Mouse (Mus musculus) brain, adult 2 months (tissue): ENCODE measurements around the gene Irak2.

Source experiments
- DNase-seq: peaks from one replicate; pipeline ENCODE4 v3.0.0; 2011; ENCODE audit warnings: low read depth, low spot score

Gene Irak2

DNA sequence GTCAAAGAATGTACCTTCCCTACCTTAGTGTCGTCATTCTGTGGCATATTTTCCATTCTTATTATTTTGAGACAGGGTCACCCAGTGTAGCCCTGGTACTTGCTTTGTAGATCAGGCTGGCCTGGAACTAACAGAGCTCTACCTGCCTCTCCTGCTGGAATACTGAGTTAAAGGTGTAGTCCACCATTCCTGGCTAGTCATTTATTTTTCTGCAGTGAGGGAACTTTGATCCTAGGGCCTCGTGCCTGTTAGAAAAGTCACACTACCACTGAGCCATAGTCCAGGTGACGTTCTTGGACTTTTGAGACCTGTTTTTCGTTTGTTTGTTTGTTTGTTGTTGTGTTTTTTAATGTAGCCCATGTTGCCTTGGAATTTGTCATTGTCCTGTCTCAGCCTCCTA lies 934 bp downstream of the Irak2 start:
- DNase-seq, result no peak

GRCm38 (mm10) chr6:113642605-113643004 lies 4.3 kb downstream of the Irak2 start:
- no peak for DNase-seq

GRCm38 (mm10) chr6:113643021-113643420 lies 4.8 kb downstream of the Irak2 start:
- DNase-seq, result no peak

GRCm38 (mm10) chr6:113643967-113644366 lies 5.7 kb downstream of the Irak2 start:
- DNase-seq, result no peak

DNA sequence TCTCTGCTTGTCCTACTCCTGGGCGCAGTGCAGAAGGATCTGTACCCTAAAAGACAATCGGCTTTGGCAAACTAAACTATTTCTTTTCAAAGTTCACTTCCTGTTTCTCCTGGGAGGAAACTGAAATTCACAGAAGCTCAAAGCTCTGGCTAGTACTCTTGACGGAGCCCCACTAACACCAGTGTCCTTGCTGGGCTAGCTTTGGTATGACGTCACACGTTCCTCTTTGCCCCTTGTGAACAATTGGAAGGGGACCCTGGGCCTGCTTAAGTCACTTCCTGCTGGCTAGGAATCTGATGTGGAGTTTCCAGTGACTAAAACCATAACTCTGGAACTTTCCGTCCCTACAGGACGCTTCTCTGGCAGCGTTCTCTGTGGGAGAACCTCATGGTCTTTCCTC lies 6.5 kb downstream of the Irak2 start:
- peak; percentile 54 for DNase-seq

- no peak for DNase-seq
These were observed 11.3 kb downstream of the Irak2 start for GRCm38 (mm10) chr6:113649346-113650196.

DNA sequence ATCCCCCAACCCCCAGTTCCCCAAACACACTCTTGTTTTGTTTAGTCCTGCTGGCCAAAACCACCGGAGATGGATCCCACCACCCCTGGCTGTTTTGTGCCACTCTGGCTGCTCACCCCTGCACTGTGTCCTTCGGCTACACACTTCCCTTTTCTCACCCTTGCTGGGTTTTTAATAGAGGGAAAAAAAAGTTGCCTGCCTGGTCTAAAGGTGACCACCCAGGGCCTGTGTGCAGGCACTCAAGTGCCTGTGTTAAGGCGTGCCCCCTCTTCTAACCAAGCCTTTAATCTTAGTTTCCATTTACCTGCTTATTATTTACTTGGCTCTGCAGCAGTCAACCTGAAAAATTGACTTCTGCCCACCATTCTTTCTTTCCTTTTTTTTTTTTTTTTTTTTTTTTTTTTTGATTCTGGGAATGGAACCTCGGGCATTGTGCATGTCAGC lies 12.0 kb downstream of the Irak2 start:
- DNase-seq, result peak; percentile 19

- no peak for DNase-seq
These were observed 13.4 kb downstream of the Irak2 start for GRCm38 (mm10) chr6:113651626-113652025.

DNA sequence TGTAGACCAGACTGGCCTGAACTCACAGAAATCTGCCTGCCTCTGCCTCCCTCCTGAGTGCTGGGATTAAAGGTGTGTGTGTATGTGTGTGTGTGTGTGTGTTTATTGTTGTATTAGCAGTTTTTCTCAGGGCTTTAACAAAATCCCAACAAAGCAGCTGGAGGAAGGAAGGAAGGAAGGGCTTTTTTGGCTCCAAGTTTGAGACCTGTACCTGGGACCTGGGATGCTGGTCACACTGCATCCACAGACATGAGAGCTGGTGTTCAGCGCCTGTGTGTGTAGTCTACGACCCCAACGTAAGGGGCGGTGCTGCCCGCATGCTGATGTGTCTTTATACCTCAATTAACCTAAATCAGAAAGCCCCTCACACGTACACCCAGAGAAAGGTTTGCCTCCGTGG lies 15.3 kb downstream of the Irak2 start:
- no peak for DNase-seq

DNA sequence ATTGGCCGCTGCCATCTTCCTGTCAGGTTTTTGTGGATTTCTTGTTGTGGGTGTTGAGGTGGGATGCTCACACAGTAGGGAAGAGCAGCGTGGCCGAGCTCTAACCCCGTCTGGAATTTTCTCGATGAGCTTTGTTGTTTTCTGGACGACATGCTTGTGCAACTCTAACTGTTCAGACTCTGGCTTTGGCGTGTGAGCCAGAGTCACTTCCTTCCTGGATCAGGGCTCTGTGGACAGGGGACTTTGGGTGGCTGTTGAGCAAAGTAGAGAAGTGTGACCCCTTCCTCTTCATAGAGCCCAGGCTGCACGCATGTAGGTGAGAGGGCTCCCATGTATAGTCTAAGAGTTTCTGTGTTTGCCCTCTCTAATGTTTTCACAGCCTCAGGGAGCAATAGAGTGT lies 15.8 kb downstream of the Irak2 start:
- no peak for DNase-seq

- no peak for DNase-seq
These were observed 16.6 kb downstream of the Irak2 start for GRCm38 (mm10) chr6:113654753-113655397.

DNA sequence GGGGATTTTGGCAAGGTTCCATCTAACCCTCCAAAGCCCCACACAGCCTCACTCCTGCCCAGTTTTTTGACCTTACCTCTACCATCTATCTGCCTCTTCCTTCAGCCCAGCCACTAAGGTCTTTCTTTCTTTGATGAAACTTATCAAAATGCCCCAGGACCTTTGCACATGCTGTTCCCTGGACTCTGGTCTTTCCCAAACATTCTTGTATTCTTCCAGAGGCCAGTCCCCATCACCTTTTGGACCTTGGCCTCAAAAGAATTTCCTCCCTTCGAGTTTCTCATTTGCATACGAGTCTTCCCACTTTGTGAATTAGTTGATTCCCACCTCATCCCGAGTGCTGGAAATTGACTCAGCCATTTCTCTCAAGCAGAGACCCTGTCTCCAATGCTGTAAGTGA lies 17.2 kb downstream of the Irak2 start:
- DNase-seq, result no peak

GRCm38 (mm10) chr6:113656847-113657246 lies 18.6 kb downstream of the Irak2 start:
- DNase-seq, result no peak

- DNase-seq, result no peak
These were observed 20.0 kb downstream of the Irak2 start for GRCm38 (mm10) chr6:113658226-113658625.

GRCm38 (mm10) chr6:113659648-113660491 lies 21.6 kb downstream of the Irak2 start:
- DNase-seq, result peak; percentile 53

DNA sequence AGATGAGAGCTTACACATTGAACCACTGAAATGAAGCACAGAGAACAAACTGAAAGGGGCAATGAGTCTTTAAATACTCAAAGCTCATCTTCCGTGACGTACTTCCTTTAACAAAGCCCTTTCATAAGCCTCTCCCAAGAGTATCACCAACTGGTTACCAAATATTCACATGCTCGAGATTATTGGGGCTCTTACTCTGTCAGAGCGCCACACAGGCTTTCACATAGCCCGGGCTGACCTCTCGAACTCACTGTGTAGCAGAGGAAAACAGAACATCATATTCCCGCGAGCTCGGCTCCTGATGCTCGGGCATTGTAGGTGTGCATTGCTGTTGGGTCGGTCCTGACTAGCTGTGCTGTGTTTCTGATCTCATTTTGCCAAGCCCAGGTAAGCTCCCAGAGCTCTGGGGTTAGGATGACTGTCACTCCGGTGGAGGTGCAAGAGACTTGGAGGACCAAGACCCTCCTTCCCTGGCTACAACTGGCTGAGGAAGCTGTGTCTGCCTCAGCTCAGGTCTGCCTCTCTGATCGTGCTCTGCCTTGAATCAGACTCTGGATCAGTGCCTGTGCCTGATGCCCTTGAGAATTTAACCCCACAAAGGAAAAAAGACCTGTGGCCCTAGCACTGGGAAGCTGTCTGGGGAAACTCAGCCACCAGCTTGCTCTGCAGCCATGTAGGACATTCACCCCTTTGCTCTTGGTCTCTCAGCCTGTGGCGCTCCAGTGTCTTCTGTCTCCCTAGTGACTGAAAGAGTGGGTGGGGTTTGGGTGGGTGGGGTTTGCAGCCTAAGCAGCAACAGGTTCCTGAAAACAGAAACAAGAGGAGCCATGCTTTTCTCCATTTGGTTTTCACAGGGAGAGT lies 22.5 kb downstream of the Irak2 start:
- DNase-seq, result peak; percentile 23

GRCm38 (mm10) chr6:113661353-113662241 lies 23.3 kb downstream of the Irak2 start:
- DNase-seq, result peak; percentile 77

DNA sequence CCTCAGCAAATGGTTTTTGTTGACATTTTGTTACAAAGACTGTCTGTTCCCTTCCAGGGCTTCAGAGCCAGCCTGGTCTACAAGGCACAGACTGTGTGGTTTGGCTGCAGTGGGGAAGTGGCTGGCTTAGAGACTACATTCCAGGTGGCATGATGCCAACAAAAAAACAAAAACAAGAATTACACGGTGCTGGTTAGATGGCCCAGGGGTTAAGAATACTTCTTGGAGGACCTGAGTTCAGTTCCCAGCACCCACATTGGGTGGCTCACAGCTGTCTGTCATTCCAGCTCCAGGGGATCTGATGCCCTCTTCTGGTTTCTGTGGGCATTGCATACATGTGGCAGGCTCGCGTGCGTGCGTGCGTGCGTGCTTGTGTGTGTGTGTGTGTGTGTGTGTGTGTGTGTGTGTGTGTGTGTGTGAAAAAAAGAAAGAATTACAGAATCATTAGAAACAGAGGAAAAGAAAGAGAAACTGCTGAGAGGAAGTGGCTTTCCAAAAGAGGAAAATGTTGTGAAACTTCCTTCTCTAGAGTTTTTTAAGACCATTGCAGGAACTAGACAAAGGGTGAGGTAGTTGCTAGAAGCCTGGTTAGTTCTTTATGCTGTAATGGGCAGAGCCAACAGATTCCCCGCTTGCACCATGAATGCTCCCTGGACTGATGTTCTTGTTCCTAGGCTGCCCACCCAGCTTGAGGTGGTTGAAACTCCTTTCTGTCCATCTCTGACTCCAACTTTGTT lies 24.9 kb downstream of the Irak2 start:
- DNase-seq, result peak; percentile 24

GRCm38 (mm10) chr6:113664305-113664704 lies 26.0 kb downstream of the Irak2 start:
- no peak for DNase-seq
